Mouse (Mus musculus) CD4-positive, CD25-positive, alpha-beta regulatory T cell, adult 4 months (primary cell): ENCODE results near the gene Tnip2. TPM values are rescaled to one million over a fixed set of nuclear protein-coding genes. Genes with fewer than 3 reads are reported as not detected.

Experiments
- ATAC-seq: one replicate; pipeline ENCODE4 v1.8.0; 2017
- polyA plus RNA-seq, 2 experiments: library from polyadenylated mRNA; unstranded; fragments of 100-300 nt; shearing (Covaris generic); gene quantifications; one replicate each; pipeline ENCODE4 v1.2.1; 2017

Tnip2 gene
- polyA plus RNA-seq, 2 experiments from 2014 or later: 26.9 to 31.4 TPM

- ATAC-seq: no peak
Measured at GRCm38 (mm10) chr5:34523958-34524485, 10.2 kb upstream of the Tnip2 start.

GRCm38 (mm10) chr5:34521337-34521736 lies 7.5 kb upstream of the Tnip2 start:
- no peak for ATAC-seq

DNA sequence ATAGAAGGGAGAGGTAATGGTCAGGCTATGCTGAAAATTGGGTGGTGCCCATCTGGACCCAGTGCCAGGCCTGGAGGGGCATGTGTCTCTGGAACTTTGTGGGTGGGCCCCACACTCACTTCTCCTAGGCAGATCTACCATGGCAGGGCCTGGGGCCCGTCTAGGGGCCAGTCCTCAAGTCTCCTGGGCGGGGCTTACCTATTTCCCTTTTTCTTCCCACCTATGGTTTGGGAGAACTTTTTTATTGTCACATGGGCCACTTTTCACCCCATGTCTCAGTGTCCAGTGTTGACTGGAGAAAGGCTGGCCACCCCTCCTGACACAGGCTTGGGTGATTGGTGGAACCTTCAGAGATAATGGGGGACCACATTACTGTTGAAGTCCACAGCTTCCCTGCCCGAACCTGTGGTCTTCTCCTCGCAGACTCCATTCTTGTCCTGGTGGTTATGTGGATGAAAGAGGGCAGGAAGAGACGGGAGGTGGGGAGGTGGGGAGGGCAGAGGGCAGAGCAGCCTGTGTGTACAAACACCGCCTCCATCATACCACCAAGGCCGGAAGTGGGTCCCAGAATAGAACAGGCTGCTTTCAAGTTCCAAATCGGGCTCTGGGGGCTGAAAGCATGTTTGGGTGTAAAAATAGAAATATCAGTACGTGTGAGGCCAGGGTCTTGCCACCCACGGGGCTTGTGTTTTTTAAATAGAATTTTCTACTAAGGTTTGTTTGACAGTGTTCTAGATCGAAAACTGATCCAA lies 6.8 kb upstream of the Tnip2 start:
- peak; percentile 72 for ATAC-seq

- no peak for ATAC-seq
Measured at GRCm38 (mm10) chr5:34519389-34519910, 5.7 kb upstream of the Tnip2 start.

DNA sequence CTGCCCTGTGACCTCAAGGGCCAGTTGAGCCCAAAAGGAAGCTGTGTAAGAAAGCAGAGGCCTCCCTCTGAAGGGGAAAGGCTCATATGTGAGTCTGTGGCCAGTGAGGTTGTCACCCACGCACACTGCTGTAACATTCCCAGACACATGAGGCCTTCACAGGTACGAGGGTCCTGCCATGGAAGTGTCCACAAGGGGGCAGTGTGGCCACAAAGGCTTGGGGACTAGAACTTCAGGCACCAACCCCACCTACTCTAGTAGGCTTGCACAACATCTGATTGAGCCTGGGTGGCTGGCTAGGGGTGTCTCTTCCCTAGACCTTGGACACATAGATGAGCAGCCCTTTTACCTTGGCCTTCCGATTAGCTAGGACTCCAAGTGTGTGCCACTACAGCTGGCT lies 4.1 kb upstream of the Tnip2 start:
- ATAC-seq: peak; percentile 24

DNA sequence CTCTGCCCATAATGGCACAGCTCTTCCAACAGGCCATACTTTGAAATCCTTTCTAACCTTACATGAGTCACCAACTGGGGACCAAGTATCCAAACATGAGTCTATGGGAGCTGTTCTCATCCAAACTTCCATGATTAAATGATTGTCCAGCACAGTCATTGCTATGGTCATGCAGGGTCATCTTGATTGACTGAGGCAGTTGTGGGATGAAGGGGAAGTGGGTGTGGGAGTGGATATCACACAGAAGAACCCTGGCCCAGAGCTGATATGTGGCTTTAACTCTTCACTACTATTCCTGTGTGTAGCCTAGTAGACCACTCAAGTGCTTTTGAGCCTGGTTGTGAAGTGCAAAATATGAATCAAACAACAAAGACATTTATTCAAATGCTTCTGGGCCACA lies 1.3 kb upstream of the Tnip2 start:
- no peak for ATAC-seq

DNA sequence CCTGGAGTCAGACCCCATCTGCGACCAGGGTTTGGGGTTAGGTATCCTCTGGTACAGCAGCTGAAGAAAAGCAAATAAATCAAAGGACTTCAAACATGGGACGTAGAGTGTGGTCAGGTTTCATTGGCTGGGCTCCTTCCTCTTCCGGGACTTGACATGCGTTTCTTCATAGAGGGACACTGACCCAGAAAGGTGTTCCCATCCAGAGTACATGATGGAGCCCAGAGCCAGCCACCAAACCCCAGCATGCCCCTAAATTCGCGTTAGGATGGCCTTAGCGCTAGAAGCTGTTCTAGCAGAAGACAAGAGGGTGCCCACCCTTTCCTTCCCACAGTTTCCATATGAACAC lies 401 bp upstream of the Tnip2 start:
- ATAC-seq: peak; percentile 51

DNA sequence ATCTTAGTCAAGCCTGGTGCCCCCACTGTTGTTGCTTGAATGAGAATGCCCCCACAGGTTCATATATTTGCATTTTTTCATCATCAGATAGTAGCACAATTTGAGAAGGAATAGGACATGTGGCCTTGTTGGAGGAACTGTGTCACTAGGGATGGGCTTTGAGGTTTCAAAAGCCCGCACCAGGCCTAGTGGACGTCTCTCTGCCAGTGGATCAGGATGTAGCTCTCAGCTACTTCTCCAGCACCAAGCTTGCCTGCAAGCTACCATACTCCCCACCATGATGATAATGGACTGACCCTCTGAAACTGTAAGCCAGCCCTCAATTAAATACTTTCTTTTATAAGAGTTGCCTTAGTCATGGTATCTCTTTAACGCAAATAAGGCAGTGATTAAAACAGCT lies 1.3 kb downstream of the Tnip2 start:
- no peak for ATAC-seq

DNA sequence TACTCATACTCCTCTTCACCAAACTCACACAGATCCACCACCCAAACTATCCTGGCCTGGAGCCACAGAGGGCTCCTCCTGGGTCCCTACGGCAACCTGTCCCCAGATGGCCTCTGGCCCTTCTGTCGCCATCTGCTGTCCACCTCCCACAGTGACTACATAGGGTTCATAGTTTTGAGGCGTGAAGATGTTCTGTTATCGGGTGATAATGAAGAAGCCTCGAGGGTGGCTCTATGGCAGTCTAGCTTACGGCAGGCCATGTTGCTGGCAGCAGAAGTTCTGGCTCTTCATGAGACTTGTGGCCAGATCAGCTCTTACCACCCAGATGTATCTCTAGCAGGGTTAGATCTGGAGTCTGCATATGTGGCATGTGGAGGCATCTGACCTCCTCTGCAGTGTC lies 11.0 kb downstream of the Tnip2 start:
- no peak for ATAC-seq

GRCm38 (mm10) chr5:34502411-34502810 lies 11.4 kb downstream of the Tnip2 start:
- ATAC-seq: no peak

DNA sequence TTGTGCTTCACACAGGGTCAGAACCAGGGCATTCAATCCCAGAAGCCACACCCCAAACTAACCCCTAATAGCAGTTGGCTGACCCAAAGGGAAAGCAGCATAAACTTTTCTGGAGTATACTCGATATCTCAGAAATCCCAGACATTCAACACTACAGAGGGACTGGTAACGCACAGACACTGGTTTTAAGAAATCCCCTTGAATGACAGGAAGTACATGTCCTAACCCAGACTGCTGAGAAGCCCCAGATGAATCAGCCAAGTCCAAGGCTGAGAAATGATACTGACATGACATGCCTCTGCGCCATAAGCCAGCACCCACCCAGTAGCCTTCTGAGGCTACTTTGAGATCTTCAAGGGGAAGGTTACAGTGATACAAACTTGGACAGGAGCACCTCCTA lies 12.2 kb downstream of the Tnip2 start:
- ATAC-seq: peak; percentile 81

GRCm38 (mm10) chr5:34500886-34501285 lies 12.9 kb downstream of the Tnip2 start:
- peak; percentile 60 for ATAC-seq

GRCm38 (mm10) chr5:34496745-34497144 lies 17.0 kb downstream of the Tnip2 start:
- ATAC-seq: no peak

DNA sequence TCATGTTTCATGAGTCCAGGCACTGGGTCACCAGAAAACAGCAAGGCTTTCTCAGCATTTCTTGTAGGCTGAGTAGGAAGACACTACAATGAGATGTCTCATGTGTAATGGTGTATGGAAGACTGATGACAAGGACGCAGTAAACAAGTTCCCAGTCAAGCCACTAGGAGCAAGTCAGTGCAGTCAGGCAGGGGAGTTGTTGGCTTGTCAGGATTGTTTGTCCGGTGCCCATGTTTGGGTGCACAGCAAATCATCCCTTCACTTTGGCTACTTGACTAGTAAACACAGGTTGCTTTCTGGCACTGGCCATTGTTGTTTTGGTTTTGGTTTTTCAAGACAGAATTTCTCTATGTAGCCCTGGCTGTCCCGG lies 24.4 kb downstream of the Tnip2 start:
- no peak for ATAC-seq

DNA sequence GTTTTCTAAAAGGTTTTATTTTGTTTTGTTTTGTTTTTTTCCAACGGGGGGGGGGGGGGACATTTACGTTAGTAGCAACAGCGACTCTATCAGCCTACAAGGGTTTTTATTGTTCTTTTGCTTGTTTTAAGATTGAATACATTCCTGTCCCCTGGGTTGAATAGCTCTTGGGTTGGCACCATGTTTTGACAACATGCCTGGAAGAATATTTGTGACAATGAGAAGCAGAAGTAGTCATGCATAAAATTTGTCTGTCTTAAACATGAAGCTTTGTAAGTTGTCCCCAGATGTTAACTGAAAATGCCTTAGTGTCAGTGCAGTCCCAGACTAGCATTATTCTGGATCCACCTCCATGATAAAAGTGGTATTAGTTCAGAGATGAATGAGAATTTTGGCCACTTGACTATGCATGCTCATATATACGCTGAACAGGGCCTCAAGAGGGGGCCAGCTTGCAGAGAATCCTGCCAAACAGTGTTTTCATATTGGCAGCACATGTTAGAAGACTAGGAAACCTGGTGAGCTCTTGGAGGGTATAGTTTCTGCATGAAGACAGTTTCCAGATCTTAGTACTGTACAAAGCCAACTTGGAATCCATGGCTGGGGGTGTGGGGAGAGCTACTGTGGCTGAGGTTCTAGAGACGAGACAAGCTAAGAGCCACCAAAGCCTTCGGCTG lies 24.9 kb downstream of the Tnip2 start:
- no peak for ATAC-seq

DNA sequence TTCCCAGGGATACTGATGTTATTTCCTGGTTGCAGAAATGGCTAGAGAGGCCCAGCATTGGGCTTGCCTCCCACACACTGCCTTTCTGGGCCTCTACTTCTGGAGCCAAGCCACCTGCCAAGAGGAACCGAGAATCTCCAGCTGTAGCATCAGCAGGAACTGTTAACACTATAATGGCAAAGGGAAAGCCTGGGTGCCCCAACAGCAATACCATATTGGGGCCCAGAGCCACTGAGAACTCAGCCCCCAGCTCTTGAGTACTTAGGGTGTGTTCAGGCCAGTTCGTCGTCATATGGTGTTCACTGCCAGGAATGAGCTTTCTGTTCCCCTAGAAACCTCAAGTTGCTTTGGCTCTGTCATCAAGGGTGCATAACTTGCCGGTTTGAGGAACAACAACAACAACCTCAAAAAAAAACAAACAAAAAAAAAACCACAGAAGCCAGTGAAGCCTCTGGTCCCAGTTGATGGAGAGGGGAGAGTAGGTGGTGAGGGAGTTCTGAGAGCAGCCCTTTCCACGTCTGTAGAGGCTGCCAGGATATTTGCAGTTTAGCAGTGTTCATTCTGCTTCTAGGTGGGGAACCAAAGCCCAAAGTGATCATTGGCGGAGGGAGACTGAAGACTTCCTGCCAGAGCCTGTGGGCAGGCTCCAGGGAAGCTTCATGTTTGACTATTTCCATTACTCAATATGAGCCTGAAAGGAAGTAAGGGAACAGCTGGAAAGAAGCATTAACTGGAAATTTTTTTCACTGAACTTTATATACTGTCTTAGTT lies 26.3 kb downstream of the Tnip2 start:
- ATAC-seq: no peak

GRCm38 (mm10) chr5:34485731-34486130 lies 28.1 kb downstream of the Tnip2 start:
- no peak for ATAC-seq

- no peak for ATAC-seq
Measured at GRCm38 (mm10) chr5:34480926-34481325, 32.9 kb downstream of the Tnip2 start.

- no peak for ATAC-seq
Measured at GRCm38 (mm10) chr5:34468039-34468775, 45.6 kb downstream of the Tnip2 start.

GRCm38 (mm10) chr5:34466648-34467047 lies 47.1 kb downstream of the Tnip2 start:
- ATAC-seq: peak; percentile 49

- ATAC-seq: peak; percentile 69
Measured at GRCm38 (mm10) chr5:34466079-34466478, 47.7 kb downstream of the Tnip2 start.

DNA sequence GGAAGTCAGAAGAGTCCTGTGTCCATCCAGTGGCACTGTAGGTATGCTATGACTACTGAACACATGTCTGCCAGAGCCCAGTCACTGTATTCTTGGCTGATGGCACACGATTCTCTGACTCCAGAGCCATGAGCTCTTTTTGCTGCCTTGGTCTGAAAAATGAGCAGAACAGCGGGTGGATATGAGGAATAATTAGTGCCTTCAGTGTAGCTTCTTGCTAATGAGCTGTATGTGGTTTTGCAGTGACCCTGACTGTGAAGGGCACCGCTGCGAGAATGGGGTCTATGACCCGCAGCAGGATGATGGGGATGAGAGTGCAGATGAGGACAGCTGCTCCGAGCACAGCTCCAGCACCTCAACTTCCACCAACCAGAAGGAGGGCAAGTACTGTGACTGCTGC lies 52.0 kb downstream of the Tnip2 start:
- no peak for ATAC-seq

GRCm38 (mm10) chr5:34461294-34461693 lies 52.5 kb downstream of the Tnip2 start:
- no peak for ATAC-seq
